Mouse (Mus musculus): ENCODE results near the gene Inpp5b. TPM values are rescaled to one million over a fixed set of nuclear protein-coding genes. Genes with fewer than 3 reads are reported as not detected.

Inpp5b gene
- polyA plus RNA-seq, 1 experiment from 2014 or later: 43.2 TPM

GRCm38 (mm10) chr4:124747851-124748250 is 6.2 kb downstream of the Inpp5b start:
- Histone ChIP-seq H3K9me3 (replicated peaks) (no peaks in the 10 kb centered on the region), H3K27me3 (no peaks in the 10 kb centered on the region), H3K4me1 (replicated peaks) (peaks cover 45% of the 10 kb centered on the region), H3K36me3 (no peaks in the 10 kb centered on the region), H3K27ac (no peak overlapping the region; the same call in 1 of the 2 replicates), H3K4me2 (no peak overlapping the region), H3K4me3 (replicated peaks) (no peak overlapping the region), H3K9ac (no peak overlapping the region)
- ATAC-seq (ENCODE audit: low read depth): no peak
- 59% methylated on average over 4 of the region's 4 CpGs for WGBS (ENCODE audit: insufficient replicate concordance)
- no peak for DNase-seq

- under 1% methylated on average over 75 of the region's 75 CpGs for WGBS (ENCODE audit: insufficient replicate concordance)
- ATAC-seq (ENCODE audit: low read depth) (peak; percentile 96), DNase-seq (peak; percentile 98)
- H3K27me3 ChIP-seq: no peaks in the 10 kb centered on the region
- H3K27ac ChIP-seq: peak overlapping the region; percentile 92
- peak overlapping the region; percentile 87 for H3K4me2 ChIP-seq
- H3K9ac ChIP-seq: peak overlapping the region; percentile 94
- H3K36me3 ChIP-seq: peaks cover 5% of the 10 kb centered on the region; the same call in 1 of the 2 replicates
- H3K4me1 ChIP-seq (replicated peaks): peaks cover 78% of the 10 kb centered on the region
- peak overlapping the region; percentile 88 for H3K4me3 ChIP-seq (replicated peaks)
- H3K9me3 ChIP-seq (replicated peaks): no peaks in the 10 kb centered on the region
These were observed 9.9 kb downstream of the Inpp5b start for GRCm38 (mm10) chr4:124751300-124752250.

GRCm38 (mm10) chr4:124752281-124753199 is 10.9 kb downstream of the Inpp5b start:
- Histone ChIP-seq H3K4me1 (replicated peaks) (peaks cover 79% of the 10 kb centered on the region), H3K27me3 (no peaks in the 10 kb centered on the region), H3K4me3 (replicated peaks) (peak overlapping the region; percentile 88), H3K4me2 (peak overlapping the region; percentile 87), H3K36me3 (peaks cover 9% of the 10 kb centered on the region; the same call in 1 of the 2 replicates), H3K9ac (peak overlapping the region; percentile 94), H3K9me3 (replicated peaks) (no peaks in the 10 kb centered on the region), H3K27ac (peak overlapping the region; percentile 92)
- ATAC-seq (ENCODE audit: low read depth): peak; percentile 74
- peak; percentile 73 for DNase-seq
- WGBS (ENCODE audit: insufficient replicate concordance): 2% methylated on average over 14 of the region's 15 CpGs

DNA sequence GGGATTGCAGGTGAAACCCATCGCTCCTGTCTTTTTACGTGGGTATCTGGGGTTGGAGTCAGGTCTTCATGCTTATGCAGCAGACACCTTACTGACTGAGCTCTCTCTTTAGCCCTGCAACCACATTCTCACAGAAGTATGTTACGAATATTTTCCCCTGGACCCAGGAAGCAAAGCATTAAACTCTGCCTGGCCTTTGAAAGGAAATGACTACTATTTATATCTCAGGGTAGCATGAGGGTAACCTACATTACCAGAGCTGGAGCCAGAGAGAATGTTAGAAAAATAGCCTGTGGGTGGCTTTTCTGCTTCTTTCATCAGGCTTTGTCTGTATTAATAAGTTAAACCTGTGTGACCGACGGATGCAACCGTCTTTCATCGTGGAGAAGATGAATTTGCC is 13.9 kb downstream of the Inpp5b start:
- DNase-seq: no peak
- Histone ChIP-seq H3K4me2 (0 out of 2 replicates have a peak overlapping the region, but pooled peaks have one; percentile 12), H3K9me3 (replicated peaks) (no peaks in the 10 kb centered on the region), H3K4me3 (replicated peaks) (no peak overlapping the region), H3K27me3 (no peaks in the 10 kb centered on the region), H3K9ac (peak overlapping the region; percentile 40), H3K36me3 (peaks cover 32% of the 10 kb centered on the region), H3K4me1 (replicated peaks) (peaks cover 84% of the 10 kb centered on the region), H3K27ac (peak overlapping the region; percentile 66)
- ATAC-seq (ENCODE audit: low read depth): no peak
- WGBS (ENCODE audit: insufficient replicate concordance): 36% methylated on average over 7 of the region's 7 CpGs

DNA sequence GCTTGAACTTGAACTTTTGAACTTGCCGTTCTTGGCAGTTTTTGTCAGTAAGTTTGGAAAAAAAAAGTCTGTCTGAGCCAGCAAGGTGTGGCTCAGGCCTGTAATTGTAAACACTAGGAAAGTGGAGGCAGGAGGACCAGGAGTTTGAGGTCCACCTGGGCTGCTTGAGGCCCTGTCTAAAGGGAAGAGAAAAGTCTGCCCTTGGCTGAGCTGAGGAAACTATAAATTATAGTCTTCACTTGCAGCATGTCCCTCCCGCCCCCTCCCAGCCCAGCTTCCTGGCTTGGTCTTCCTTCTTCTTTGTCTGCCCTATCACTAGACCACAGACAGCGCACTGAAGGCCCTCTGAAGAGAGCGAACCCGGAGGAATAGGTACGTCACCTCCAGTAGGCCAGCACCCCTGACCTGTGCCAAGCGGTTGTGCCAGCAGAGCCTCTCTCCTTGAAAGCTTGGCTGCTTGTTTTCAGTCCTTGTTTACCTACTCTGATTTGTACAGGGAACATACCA is 17.7 kb downstream of the Inpp5b start:
- DNase-seq: no peak
- Histone ChIP-seq H3K4me2 (no peak overlapping the region), H3K36me3 (peaks cover 33% of the 10 kb centered on the region), H3K27me3 (no peaks in the 10 kb centered on the region), H3K9me3 (replicated peaks) (no peaks in the 10 kb centered on the region), H3K9ac (no peak overlapping the region), H3K4me3 (replicated peaks) (no peak overlapping the region), H3K27ac (peak overlapping the region; percentile 69), H3K4me1 (replicated peaks) (peaks cover 72% of the 10 kb centered on the region)
- peak; percentile 65 for ATAC-seq (ENCODE audit: low read depth)
- WGBS (ENCODE audit: insufficient replicate concordance): 21% methylated on average over 7 of the region's 7 CpGs

- 32% methylated on average over 1 of the region's 1 CpGs for WGBS (ENCODE audit: insufficient replicate concordance)
- Histone ChIP-seq H3K4me2 (no peak overlapping the region), H3K27ac (no peak overlapping the region), H3K9me3 (replicated peaks) (no peaks in the 10 kb centered on the region), H3K36me3 (peaks cover 34% of the 10 kb centered on the region), H3K4me1 (replicated peaks) (peaks cover 72% of the 10 kb centered on the region), H3K4me3 (replicated peaks) (no peak overlapping the region), H3K9ac (no peak overlapping the region), H3K27me3 (no peaks in the 10 kb centered on the region)
- ATAC-seq (ENCODE audit: low read depth) (no peak), DNase-seq (no peak)
These were observed 19.6 kb downstream of the Inpp5b start for GRCm38 (mm10) chr4:124761201-124761600.

DNA sequence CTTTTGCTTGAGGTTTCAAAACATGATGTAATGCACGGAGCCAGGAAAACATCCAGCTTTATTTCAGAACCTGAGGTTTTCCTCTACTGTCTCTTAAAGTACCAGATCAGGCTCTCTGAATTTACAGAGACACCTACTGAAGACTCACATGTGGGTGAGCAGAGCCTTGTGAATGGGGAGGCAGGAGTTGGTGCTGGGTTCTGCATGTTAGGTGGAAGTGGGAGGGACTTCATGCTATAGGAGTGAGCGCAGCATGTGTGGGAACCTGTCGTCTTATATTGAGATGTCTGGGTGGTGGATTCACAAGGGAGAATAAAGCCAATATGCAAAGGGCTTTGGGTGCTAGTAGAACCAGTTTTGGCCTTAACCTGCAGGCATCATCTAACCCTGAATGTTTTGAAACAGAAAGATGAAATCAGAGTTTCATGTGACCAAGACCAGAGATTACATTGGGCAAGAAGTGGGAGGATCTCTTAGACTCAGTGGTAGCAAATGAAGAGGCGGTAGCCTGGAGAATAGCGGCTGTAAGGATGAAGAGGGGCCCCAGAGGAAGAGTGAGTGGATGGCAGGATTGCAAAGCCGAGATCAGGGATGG is 21.3 kb downstream of the Inpp5b start:
- H3K4me1 ChIP-seq (replicated peaks): peaks cover 77% of the 10 kb centered on the region
- H3K9me3 ChIP-seq (replicated peaks): no peaks in the 10 kb centered on the region
- H3K27ac ChIP-seq: no peak overlapping the region
- no peak overlapping the region for H3K4me2 ChIP-seq
- no peaks in the 10 kb centered on the region for H3K27me3 ChIP-seq
- H3K9ac ChIP-seq: no peak overlapping the region
- 78% methylated on average over 6 of the region's 6 CpGs for WGBS (ENCODE audit: insufficient replicate concordance)
- DNase-seq (no peak), ATAC-seq (ENCODE audit: low read depth) (no peak)
- H3K36me3 ChIP-seq: peaks cover 29% of the 10 kb centered on the region
- no peak overlapping the region for H3K4me3 ChIP-seq (replicated peaks)

DNA sequence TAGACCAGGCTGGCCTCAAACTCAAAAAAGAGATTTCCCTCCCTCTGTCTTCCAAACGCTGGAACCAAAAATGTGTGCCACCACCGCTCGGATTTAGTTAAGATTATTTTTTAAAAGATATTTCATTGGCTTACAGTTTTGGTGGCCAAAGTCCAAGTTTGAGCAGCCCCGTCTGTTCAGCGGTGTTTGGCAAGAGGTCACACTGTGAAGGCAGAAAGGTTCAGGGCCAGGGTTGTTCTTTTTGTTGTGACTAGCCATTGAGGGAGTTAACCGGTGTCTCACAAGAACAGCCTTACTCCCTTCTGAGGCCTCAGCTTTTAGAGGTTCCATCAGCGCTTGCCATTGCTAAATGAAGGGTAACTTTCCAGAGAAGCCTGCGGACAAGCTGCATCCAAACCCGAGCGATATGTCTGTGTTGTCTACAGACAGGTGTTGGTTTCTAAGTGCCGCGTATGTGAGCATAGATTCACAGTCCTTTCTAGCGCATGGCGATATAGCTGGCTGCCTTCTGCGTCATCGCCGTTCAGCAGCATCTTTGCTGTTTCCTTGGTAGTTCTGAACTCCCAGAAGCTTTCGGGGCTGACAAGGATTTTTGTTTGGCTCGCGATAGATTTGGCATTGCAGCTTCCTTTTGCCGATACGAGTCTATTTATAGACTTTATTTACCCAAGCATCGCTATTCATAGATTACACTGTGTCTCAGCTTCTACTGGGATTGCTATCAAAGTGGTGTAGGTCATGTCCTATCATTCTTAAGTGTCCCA is 24.3 kb downstream of the Inpp5b start:
- Histone ChIP-seq H3K9me3 (replicated peaks) (no peaks in the 10 kb centered on the region), H3K27me3 (no peaks in the 10 kb centered on the region), H3K36me3 (peaks cover 6% of the 10 kb centered on the region; the same call in 1 of the 2 replicates), H3K4me3 (replicated peaks) (no peak overlapping the region), H3K4me1 (replicated peaks) (peaks cover 82% of the 10 kb centered on the region), H3K4me2 (peak overlapping the region; percentile 25), H3K9ac (peak overlapping the region; percentile 17; the same call in 1 of the 2 replicates), H3K27ac (peak overlapping the region; percentile 63)
- DNase-seq: no peak
- 54% methylated on average over 23 of the region's 23 CpGs for WGBS (ENCODE audit: insufficient replicate concordance)
- ATAC-seq (ENCODE audit: low read depth): no peak

DNA sequence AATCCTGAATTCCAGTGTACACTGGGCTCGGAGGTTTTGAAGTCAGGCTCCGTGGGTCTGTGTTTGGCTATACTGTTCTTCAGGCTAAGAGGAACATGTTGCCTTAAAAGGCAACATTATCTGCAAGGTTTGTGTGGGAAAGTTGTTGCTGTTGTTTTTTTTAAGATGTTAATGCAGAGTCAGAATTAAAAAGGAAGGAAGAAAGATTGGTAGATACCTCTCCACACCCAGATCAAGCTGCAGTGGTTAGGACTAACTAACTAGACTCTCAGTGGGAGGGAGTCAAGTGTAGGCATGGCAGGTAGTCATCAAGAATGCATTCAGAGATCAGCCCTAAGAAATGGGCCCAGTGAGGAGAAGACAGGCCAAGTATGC is 24.9 kb downstream of the Inpp5b start:
- 29% methylated on average over 2 of the region's 2 CpGs for WGBS (ENCODE audit: insufficient replicate concordance)
- peak overlapping the region; percentile 25 for H3K4me2 ChIP-seq
- ATAC-seq (ENCODE audit: low read depth): no peak

DNA sequence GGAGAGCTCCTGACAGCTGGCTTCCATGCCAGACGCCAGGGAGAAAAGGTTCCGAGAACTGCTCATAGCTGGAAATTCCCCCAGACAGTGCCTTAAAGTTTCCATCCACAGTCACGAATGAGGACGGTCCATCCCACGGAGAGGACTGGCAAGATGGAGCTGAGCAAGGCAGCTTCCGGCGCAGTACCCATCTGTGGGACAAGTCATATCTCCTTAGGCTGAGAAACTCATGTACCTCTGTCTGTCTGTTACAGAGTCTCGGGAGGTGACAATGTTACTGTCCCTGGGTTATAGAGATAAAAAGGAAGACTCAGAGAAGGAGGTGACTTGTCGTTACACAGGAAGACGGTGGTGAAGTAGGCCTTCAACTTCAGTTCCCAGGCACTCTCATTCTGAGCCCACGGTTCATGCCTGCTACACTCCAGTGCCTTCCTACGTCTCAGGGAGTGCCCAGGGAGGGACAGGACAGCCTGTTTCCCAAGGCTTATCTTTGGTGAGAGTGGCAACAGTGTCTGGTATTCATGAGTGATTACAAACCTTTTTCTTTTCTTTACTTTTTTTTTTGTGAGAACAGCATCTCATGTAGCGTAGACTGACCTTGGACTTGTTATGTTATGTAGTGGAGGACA is 27.4 kb downstream of the Inpp5b start:
- peak; percentile 77 for ATAC-seq (ENCODE audit: low read depth)
- WGBS (ENCODE audit: insufficient replicate concordance): 21% methylated on average over 13 of the region's 13 CpGs
- peak overlapping the region; percentile 28 for H3K4me3 ChIP-seq (replicated peaks)

More for the DNA sequence above, 24.9 kb downstream of the Inpp5b start:
- no peaks in the 10 kb centered on the region for H3K9me3 ChIP-seq (replicated peaks)
- peak overlapping the region; percentile 63 for H3K27ac ChIP-seq
- DNase-seq: no peak
- H3K36me3 ChIP-seq: peaks cover 6% of the 10 kb centered on the region; the same call in 1 of the 2 replicates
- H3K9ac ChIP-seq: peak overlapping the region; percentile 17; the same call in 1 of the 2 replicates
- no peak overlapping the region for H3K4me3 ChIP-seq (replicated peaks)
- no peaks in the 10 kb centered on the region for H3K27me3 ChIP-seq
- peaks cover 87% of the 10 kb centered on the region for H3K4me1 ChIP-seq (replicated peaks)

More for the DNA sequence above, 27.4 kb downstream of the Inpp5b start:
- H3K4me2 ChIP-seq: peak overlapping the region; percentile 53
- H3K9ac ChIP-seq: peak overlapping the region; percentile 56
- H3K36me3 ChIP-seq: 0 out of 2 replicates have a peak, but pooled peaks cover 2% of the 10 kb centered on the region
- H3K4me1 ChIP-seq (replicated peaks): peaks cover 98% of the 10 kb centered on the region
- H3K9me3 ChIP-seq (replicated peaks): no peaks in the 10 kb centered on the region
- no peaks in the 10 kb centered on the region for H3K27me3 ChIP-seq
- H3K27ac ChIP-seq: peak overlapping the region; percentile 84
- peak; percentile 40 for DNase-seq

Measured in liver, embryonic 13.5 days (tissue).